Mouse (Mus musculus) G1E (cell line): ENCODE data around the gene Cgas. TPM values are rescaled to one million over a fixed set of nuclear protein-coding genes. Genes with fewer than 3 reads are reported as not detected.
"Not testable (repeated sequence)": the region's sequence is repeated elsewhere in the genome, so short reads cannot be mapped to it uniquely, and the experiment has no call there.

Source experiments
- ATAC-seq: 2 replicates; pipeline ENCODE4 v1.8.0; 2016; ENCODE audit warnings: mild to moderate bottlenecking; ENCODE audit not compliant: insufficient number of reproducible peaks, poor library complexity, low FRiP score, severe bottlenecking; ENCODE audit errors: extremely low read depth
- DNase-seq: peaks from one replicate; pipeline ENCODE4 v3.0.0; 2012; ENCODE audit warnings: low spot score
- H3K27me3 ChIP-seq: 2 replicates; pipeline ENCODE4 v1.6.1; 2012; ENCODE audit warnings: mild to moderate bottlenecking, low read length, inconsistent platforms; ENCODE audit not compliant: insufficient read depth
- H3K36me3 ChIP-seq: replicated peaks from 2 replicates; pipeline ENCODE3; 2012; ENCODE audit warnings: mild to moderate bottlenecking, inconsistent platforms
- H3K4me1 ChIP-seq: 2 replicates; pipeline ENCODE4 v1.6.1; 2012; ENCODE audit warnings: low read depth, low read length, inconsistent platforms, mixed read lengths; ENCODE audit not compliant: insufficient read depth
- H3K4me3 ChIP-seq: 2 replicates; pipeline ENCODE4 v1.5.1; 2012; ENCODE audit warnings: low read depth, mild to moderate bottlenecking, inconsistent platforms, low read length, moderate library complexity, mixed read lengths
- H3K9me3 ChIP-seq: replicated peaks from 2 replicates; pipeline ENCODE4 v1.6.1; 2012; ENCODE audit warnings: inconsistent platforms
- CTCF ChIP-seq: IDR thresholded peaks from 2 replicates; pipeline ENCODE4 v1.5.1; 2012; ENCODE audit warnings: low read depth, low read length, inconsistent platforms, mixed read lengths
- GATA1 ChIP-seq: IDR thresholded peaks from 2 replicates; pipeline ENCODE4 v1.6.1; 2012; ENCODE audit warnings: borderline replicate concordance, low read length, inconsistent platforms, mixed read lengths
- GATA2 ChIP-seq: IDR thresholded peaks from 2 replicates; pipeline ENCODE4 v1.6.1; 2012; ENCODE audit warnings: low read depth, low read length, inconsistent platforms, borderline replicate concordance
- POLR2AphosphoS5 ChIP-seq: IDR thresholded peaks from 2 replicates; pipeline ENCODE4 v1.6.1; 2012; ENCODE audit warnings: low read depth, low read length, inconsistent platforms; ENCODE audit not compliant: insufficient replicate concordance
- TAL1 ChIP-seq: conservative IDR thresholded peaks from 2 replicates; pipeline ENCODE4 v1.6.1; 2012; ENCODE audit warnings: low read depth, low read length, inconsistent platforms, mixed read lengths
- polyA plus RNA-seq: library from polyadenylated mRNA; stranded (reverse); fragments of >175 nt; gene quantifications from 2 replicates; pipeline ENCODE4 v1.2.3, GENCODE M21; 2012
- total RNA-seq, 2 experiments: library from RNA; stranded (forward) in 1 of 2; stranded (reverse) in 1 of 2; fragments of 200-1000 nt in 1 of 2; fragments of >200 nt in 1 of 2; fragmentation: Nextera tagmentation in 1 of 2; gene quantifications; 2 replicates each; pipeline ENCODE4 v1.2.3; 2014 to 2017

Gene Cgas
- total RNA-seq (2014; fragmentation: Nextera tagmentation) (not detected in 2 replicates), total RNA-seq (2017) (0.12 and 0.16 TPM in 2 replicates), polyA plus RNA-seq (0.02 TPM in 1 of 2 replicates, not detected in the other)

DNA sequence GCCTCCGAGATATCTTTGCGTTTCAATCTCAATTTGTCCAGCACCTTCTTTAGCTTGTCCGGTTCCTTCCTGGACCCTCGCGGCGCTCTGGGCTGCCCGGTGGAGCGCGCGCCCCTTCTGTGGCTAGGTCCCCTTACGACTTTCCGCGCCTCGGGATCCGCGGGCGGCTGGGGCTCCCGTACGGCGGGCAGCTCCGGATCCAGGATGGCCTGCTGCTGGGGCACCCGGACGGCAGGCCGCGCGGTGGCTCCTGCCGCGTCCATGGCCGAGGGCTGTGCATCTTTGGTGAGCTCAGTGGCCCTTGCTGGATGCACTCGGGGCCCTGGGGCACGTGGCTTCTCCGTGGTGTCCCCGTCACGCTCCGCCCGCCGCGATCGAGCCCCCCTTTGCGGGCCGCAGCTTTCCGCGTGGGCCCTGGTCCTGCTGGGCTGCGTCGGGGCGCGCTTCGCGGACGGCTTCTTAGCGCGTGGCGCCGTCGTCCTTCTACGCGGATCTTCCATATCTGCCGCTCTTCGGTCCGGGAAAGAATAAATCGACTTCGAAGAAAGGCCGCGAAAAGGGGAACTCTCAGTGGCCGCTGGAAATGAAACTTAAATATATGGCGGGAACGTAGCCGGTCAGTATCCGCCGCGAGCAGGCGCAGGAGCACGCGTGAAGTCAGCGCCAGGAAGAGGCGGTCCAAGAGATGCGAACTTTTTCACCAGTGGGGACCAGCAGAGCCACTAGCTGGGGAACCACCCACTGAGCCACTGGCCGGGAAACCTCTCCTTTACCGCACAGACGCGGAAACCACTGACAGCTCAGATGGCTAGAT lies at the start of gene Cgas:
Gene Cgas, minus strand, starts transcription at position 659 of the 814 bp plus-strand sequence.
- DNase-seq (no peak), ATAC-seq (no peak)
- H3K4me1 ChIP-seq = peaks cover 6% of the 10 kb centered on the region; the same call in 1 of the 2 replicates
- H3K4me3 ChIP-seq = no peak within 1 kb of the TSS
- H3K27me3 ChIP-seq = peaks cover 39% of the 10 kb centered on the region
- TF ChIP-seq CTCF (no peak), GATA1 (no peak), TAL1 (no peak), GATA2 (no peak), POLR2AphosphoS5 (no peak)
- no peaks in the 10 kb centered on the region for H3K36me3 ChIP-seq
- peaks cover 9% of the 10 kb centered on the region for H3K9me3 ChIP-seq

DNA sequence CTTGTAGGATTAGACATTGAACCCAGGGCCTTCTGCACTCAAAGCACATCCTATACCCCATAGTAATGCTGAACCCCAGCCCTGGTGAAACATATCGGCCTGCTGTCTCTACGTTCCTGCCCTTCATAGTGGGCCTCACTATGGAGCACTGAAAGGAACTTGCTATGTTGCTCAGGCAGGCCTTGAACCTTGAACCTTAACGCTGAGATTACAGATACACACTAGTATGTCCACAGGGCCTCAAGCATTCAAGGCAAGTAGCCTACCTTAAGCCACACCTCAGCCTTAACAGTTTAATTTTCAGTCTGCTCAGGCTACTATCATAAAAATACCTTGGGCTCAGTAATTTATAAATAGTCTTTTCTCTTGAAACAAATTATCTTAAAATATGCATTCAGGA lies 49.2 kb upstream of the Cgas start:
- no peak for TF ChIP-seq TAL1
- no peak for TF ChIP-seq POLR2AphosphoS5
- no peak for TF ChIP-seq CTCF
- no peak for TF ChIP-seq GATA1
- TF ChIP-seq GATA2 = no peak
- peaks cover 6% of the 10 kb centered on the region for H3K4me1 ChIP-seq
- H3K27me3 ChIP-seq = peaks cover 6% of the 10 kb centered on the region
- DNase-seq (no peak), ATAC-seq (no peak)
- H3K36me3 ChIP-seq = no peaks in the 10 kb centered on the region
- no peak overlapping the region for H3K4me3 ChIP-seq
- no peaks in the 10 kb centered on the region for H3K9me3 ChIP-seq

DNA sequence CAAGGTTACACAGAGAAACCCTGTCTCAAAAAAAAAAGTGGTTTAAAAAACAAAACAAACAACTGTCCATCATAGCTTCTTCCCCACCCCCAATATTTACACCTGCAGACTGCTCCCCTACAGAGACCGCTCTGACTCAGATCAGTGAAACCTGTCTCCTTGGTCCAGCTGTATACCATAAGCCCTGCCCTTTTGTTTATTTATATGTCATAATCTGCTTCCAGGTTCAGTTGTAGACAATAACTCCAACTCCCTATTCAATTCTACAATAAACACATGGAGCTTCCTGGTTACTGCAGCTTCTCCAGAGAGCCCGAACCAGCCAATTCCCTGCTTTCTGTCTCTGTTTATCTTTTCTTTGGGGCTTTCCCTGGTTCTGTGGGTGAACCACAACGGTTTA lies 48.1 kb upstream of the Cgas start:
- Histone ChIP-seq H3K27me3 (peaks cover 6% of the 10 kb centered on the region), H3K9me3 (no peaks in the 10 kb centered on the region), H3K4me3 (no peak overlapping the region), H3K4me1 (peaks cover 6% of the 10 kb centered on the region), H3K36me3 (no peaks in the 10 kb centered on the region)
- no peak for TF ChIP-seq POLR2AphosphoS5
- no peak for TF ChIP-seq GATA2
- TF ChIP-seq GATA1 = no peak
- no peak for TF ChIP-seq TAL1
- TF ChIP-seq CTCF = no peak
- ATAC-seq (no peak), DNase-seq (no peak)

DNA sequence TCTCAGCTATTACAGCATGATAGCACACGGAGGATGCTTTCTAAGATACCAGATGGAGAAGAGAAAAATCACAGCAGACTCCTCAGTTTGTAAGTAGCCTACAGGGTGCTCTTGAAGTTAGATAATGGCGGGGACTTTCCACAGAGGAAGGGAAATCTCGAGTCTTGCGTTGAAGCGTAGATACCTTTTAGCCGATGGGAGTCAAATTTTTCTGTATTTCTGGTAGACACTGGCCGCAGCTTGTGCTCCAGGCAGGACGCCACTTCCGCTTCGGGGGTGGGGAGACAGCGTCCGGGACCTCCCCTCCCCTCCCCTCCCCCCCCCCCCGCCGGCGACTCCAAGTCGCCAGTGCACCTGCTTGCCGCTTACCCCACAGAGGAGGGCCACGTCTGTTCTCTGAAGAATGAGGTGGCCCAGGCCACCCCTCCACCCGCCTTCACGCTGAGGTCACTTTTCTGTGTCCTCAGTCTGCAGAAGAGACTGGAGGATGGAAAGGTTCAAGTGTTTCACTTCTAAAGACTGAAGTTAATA lies 45.9 kb upstream of the Cgas start, which contains the start of gene Eef1a1:
Gene Eef1a1, minus strand, starts transcription at position 262 of the 531 bp plus-strand sequence.
- Histone ChIP-seq H3K36me3 (no peaks in the 10 kb centered on the region), H3K4me1 (peaks cover 6% of the 10 kb centered on the region), H3K4me3 (peak within 1 kb of the TSS; percentile 12; the same call in 1 of the 2 replicates), H3K27me3 (peaks cover 3% of the 10 kb centered on the region; the same call in 1 of the 2 replicates), H3K9me3 (no peaks in the 10 kb centered on the region)
- ATAC-seq = peak; percentile 15; the same call in 1 of the 2 replicates
- no peak for DNase-seq
- TF ChIP-seq GATA2 (no peak), POLR2AphosphoS5 (no peak), GATA1 (no peak), CTCF (no peak), TAL1 (no peak)

DNA sequence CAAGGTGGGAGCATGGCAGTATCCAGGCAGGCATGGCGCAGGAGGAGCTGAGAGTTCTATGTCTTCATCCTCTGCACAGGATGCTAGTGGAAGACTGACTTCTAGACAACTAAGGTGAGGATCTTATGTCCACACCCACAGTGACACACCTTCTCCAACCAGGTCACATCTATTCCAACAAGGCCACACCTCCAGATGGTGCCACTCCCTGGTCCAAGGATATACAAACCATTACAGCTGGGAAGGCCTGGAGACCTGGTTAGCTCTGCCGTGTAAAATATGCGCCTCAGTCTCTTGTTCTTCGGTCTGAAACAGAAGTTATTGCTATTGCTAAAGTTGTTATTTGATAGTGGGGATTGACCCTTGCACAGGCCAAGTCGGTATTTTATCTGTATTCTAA lies 45.0 kb upstream of the Cgas start:
- H3K9me3 ChIP-seq, ATAC-seq: not testable (repeated sequence)

DNA sequence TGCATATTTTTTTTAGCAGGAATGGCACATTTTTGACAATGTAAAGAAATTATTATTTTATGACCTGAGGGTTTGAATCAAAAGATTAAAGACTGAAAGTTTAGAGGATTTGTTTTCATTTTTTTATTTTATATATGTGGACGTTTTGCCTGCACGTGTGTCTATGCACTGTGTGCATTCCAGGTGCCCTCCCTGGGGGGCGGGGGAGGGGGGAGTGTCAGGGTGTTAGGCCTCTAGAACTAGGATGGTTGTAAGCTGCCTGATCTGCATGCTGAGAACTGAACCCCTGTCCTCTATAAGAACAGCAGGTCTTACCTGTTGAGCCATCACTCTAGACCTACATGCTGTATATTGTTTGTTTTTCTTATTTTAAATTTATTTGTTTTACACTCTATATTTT lies 41.6 kb upstream of the Cgas start:
- TF ChIP-seq CTCF = no peak
- no peak for TF ChIP-seq GATA2
- TF ChIP-seq TAL1 = no peak
- TF ChIP-seq POLR2AphosphoS5 = no peak
- no peak for TF ChIP-seq GATA1
- ATAC-seq (no peak), DNase-seq (no peak)
- Histone ChIP-seq H3K27me3 (peaks cover 3% of the 10 kb centered on the region; the same call in 1 of the 2 replicates), H3K9me3 (no peaks in the 10 kb centered on the region), H3K4me1 (peaks cover 17% of the 10 kb centered on the region), H3K36me3 (peaks cover 16% of the 10 kb centered on the region), H3K4me3 (no peak overlapping the region)

More for the DNA sequence above, 45.0 kb upstream of the Cgas start:
- H3K4me1 ChIP-seq, H3K36me3 ChIP-seq, H3K4me3 ChIP-seq, DNase-seq, H3K27me3 ChIP-seq: not testable (repeated sequence)
